Mouse (Mus musculus) granulocyte monocyte progenitor cell, adult 5-6 weeks (primary cell): Measurements from ENCODE around the gene Tmem216. TPM values are rescaled to one million over a fixed set of nuclear protein-coding genes. Genes with fewer than 3 reads are reported as not detected.
A peak's percentile ranks its signal among the peaks of the same experiment; 100 is the strongest.

Experiments used
- ATAC-seq: replicated peaks from 2 replicates; pipeline ENCODE4 v1.8.0; 2016; ENCODE audit warnings: mild to moderate bottlenecking, moderate TSS enrichment, inconsistent platforms; ENCODE audit not compliant: poor library complexity, severe bottlenecking
- total RNA-seq, 2 experiments: library from RNA; stranded (forward) in 1 of 2; stranded (reverse) in 1 of 2; fragments of 200-712, 200-1000 nt in 1 of 2; fragments of >200 nt in 1 of 2; fragmentation: Nextera tagmentation in 1 of 2; gene quantifications; 2 replicates each; pipeline ENCODE4 v1.2.3; 2014 to 2017

Gene Tmem216
- total RNA-seq, 2 experiments from 2014 or later, result 27.1 to 39.5 TPM

- peak; percentile 81 for ATAC-seq
Measured at GRCm38 (mm10) chr19:10497512-10498160, 58.4 kb downstream of the Tmem216 start.

- no peak for ATAC-seq
Measured at GRCm38 (mm10) chr19:10496976-10497375, 59.1 kb downstream of the Tmem216 start.

GRCm38 (mm10) chr19:10495670-10496069, 60.4 kb downstream of the Tmem216 start:
- no peak for ATAC-seq

GRCm38 (mm10) chr19:10486264-10486738, 69.7 kb downstream of the Tmem216 start:
- peak; percentile 74 for ATAC-seq

Other genes starting within 250 kb of the Tmem216 start
- not detected in 2 replicates for gene Syt7, start 167.1 kb downstream of the Tmem216 start, total RNA-seq (2014; fragmentation: Nextera tagmentation)
- gene Syt7, start 167.1 kb downstream of the Tmem216 start, total RNA-seq (2017), result not detected in 2 replicates
- not detected in 2 replicates for gene Lrrc10b, start 98.8 kb downstream of the Tmem216 start, total RNA-seq (2014; fragmentation: Nextera tagmentation)
- gene Lrrc10b, start 98.8 kb downstream of the Tmem216 start, total RNA-seq (2017), result 0.34 TPM in 1 of 2 replicates, not detected in the other
- gene Ppp1r32, start 73.3 kb downstream of the Tmem216 start, total RNA-seq (2014; fragmentation: Nextera tagmentation), result 1.2 TPM in 1 of 2 replicates, not detected in the other
- gene Ppp1r32, start 73.3 kb downstream of the Tmem216 start, total RNA-seq (2017), result not detected in 2 replicates
- gene Cpsf7, start 31.0 kb downstream of the Tmem216 start, total RNA-seq (2014; fragmentation: Nextera tagmentation), result 73.3 and 88.9 TPM in 2 replicates
- 34.5 and 36.4 TPM in 2 replicates for gene Cpsf7, start 31.0 kb downstream of the Tmem216 start, total RNA-seq (2017)
- gene Sdhaf2, start 30.1 kb downstream of the Tmem216 start, total RNA-seq (2014; fragmentation: Nextera tagmentation), result 42.9 and 44.4 TPM in 2 replicates
- gene Sdhaf2, start 30.1 kb downstream of the Tmem216 start, total RNA-seq (2017), result 48.7 and 58.9 TPM in 2 replicates
- gene Cyb561a3, start 20.9 kb upstream of the Tmem216 start, total RNA-seq (2014; fragmentation: Nextera tagmentation), result 35.1 and 39.7 TPM in 2 replicates
- 21.7 and 31.3 TPM in 2 replicates for gene Cyb561a3, start 20.9 kb upstream of the Tmem216 start, total RNA-seq (2017)
- gene Tmem138, start 21.1 kb upstream of the Tmem216 start, total RNA-seq (2014; fragmentation: Nextera tagmentation), result 24.4 and 28.6 TPM in 2 replicates
- 5.8 and 8.1 TPM in 2 replicates for gene Tmem138, start 21.1 kb upstream of the Tmem216 start, total RNA-seq (2017)
- 174 and 186 TPM in 2 replicates for gene Ddb1, start 49.1 kb upstream of the Tmem216 start, total RNA-seq (2014; fragmentation: Nextera tagmentation)
- 345 and 427 TPM in 2 replicates for gene Ddb1, start 49.1 kb upstream of the Tmem216 start, total RNA-seq (2017)
- gene Tkfc, start 49.4 kb upstream of the Tmem216 start, total RNA-seq (2014; fragmentation: Nextera tagmentation), result 12.8 and 13.0 TPM in 2 replicates
- gene Tkfc, start 49.4 kb upstream of the Tmem216 start, total RNA-seq (2017), result 5.0 and 7.1 TPM in 2 replicates
- not detected in 2 replicates for gene Vwce, start 78.0 kb upstream of the Tmem216 start, total RNA-seq (2014; fragmentation: Nextera tagmentation)
- gene Vwce, start 78.0 kb upstream of the Tmem216 start, total RNA-seq (2017), result 1.1 TPM in 1 of 2 replicates, not detected in the other
- gene Pga5, start 121.8 kb upstream of the Tmem216 start, total RNA-seq (2014; fragmentation: Nextera tagmentation), result not detected in 2 replicates
- not detected in 2 replicates for gene Pga5, start 121.8 kb upstream of the Tmem216 start, total RNA-seq (2017)
- gene Vps37c, start 132.5 kb upstream of the Tmem216 start, total RNA-seq (2014; fragmentation: Nextera tagmentation), result 21.1 and 23.8 TPM in 2 replicates
- 15.3 and 20.0 TPM in 2 replicates for gene Vps37c, start 132.5 kb upstream of the Tmem216 start, total RNA-seq (2017)
- gene Cd5, start 182.8 kb upstream of the Tmem216 start, total RNA-seq (2014; fragmentation: Nextera tagmentation), result not detected in 2 replicates
- not detected in 2 replicates for gene Cd5, start 182.8 kb upstream of the Tmem216 start, total RNA-seq (2017)